9 mouse cellular contexts compared by ENCODE assay signal in genomic region chr9:61111733-61112415, GRCm38 (mm10).
DNase-seq lines count a peak whose midpoint lies in the region; ATAC-seq and TF ChIP-seq lines count a peak whose summit lies in the region.
"Had no signal": no experiment of that assay in that cellular context is flagged by ENCODE, and none has a peak within 500 bp of the region (broad histone marks: within the 10 kb centered on the region; RNA-seq: fewer than 3 reads in every experiment).

No protein-coding gene starts in this region.

- peaks cover 46% of the 10 kb centered on the region for H3K27me3 ChIP-seq in embryonic facial prominence, embryonic 15.5 days
- no peaks in the 10 kb centered on the region; the same call in 1 of the 2 replicates for H3K27me3 ChIP-seq in neural tube, embryonic 12.5 days (replicated peaks)
- H3K27me3 ChIP-seq in heart, adult 2 months (ENCODE audit: control insufficient read depth, insufficient read depth, low read length) = no peaks in the 10 kb centered on the region; the same call in 1 of the 2 replicates

- H3K9ac ChIP-seq in embryonic facial prominence, embryonic 15.5 days = no peak overlapping the region
- H3K9ac ChIP-seq in neural tube, embryonic 12.5 days = no peak overlapping the region
- no peak overlapping the region for H3K9ac ChIP-seq in heart, adult 2 months (ENCODE audit: low read depth, low read length)
- H3K9ac ChIP-seq: heart, embryonic 13.5 days had no signal

- ATAC-seq in embryonic facial prominence, embryonic 15.5 days (ENCODE audit: insufficient number of reproducible peaks, low FRiP score, low TSS enrichment, low read depth) = peak; percentile 67; the same call in 1 of the 2 replicates
- ATAC-seq in neural tube, embryonic 12.5 days (ENCODE audit: low FRiP score, low read depth) = peak; percentile 90

- TF ChIP-seq CTCF in heart, adult 2 months (IDR thresholded peaks at IDR 0.05) = no peak

- TF ChIP-seq EP300 in heart, adult 2 months (IDR thresholded peaks at IDR 0.05; ENCODE audit: insufficient read depth, low read depth, low read length) = no peak

- H3K4me1 ChIP-seq in embryonic facial prominence, embryonic 15.5 days = peaks cover 12% of the 10 kb centered on the region; the same call in 1 of the 2 replicates
- peaks cover 40% of the 10 kb centered on the region for H3K4me1 ChIP-seq in neural tube, embryonic 12.5 days
- H3K4me1 ChIP-seq in heart, adult 2 months (ENCODE audit: control insufficient read depth, insufficient read depth, low read length) = no peaks in the 10 kb centered on the region
- H3K4me1 ChIP-seq: heart, embryonic 13.5 days had no signal

- intact Hi-C loops in left cerebral cortex, postnatal 4 days (cut with DNase I) = no loop called here
- intact Hi-C loops in heart, adult 2 months (cut with DNase I) = no loop called here

- H3K4me2 ChIP-seq in embryonic facial prominence, embryonic 15.5 days (replicated peaks) = 0 out of 2 replicates have a peak overlapping the region, but pooled peaks have one; percentile 10
- H3K4me2 ChIP-seq in neural tube, embryonic 12.5 days (replicated peaks) = peak overlapping the region; percentile 40
- H3K4me2 ChIP-seq: heart, embryonic 13.5 days had no signal

- 41% methylated on average over 19 of the region's 19 CpGs for WGBS in embryonic facial prominence, embryonic 15.5 days
- 28% methylated on average over 19 of the region's 19 CpGs for WGBS in neural tube, embryonic 12.5 days
- WGBS in heart, adult 2 months = 61% methylated on average over 19 of the region's 19 CpGs

- no peaks in the 10 kb centered on the region for H3K36me3 ChIP-seq in embryonic facial prominence, embryonic 15.5 days
- H3K36me3 ChIP-seq in neural tube, embryonic 12.5 days = no peaks in the 10 kb centered on the region
- no peaks in the 10 kb centered on the region for H3K36me3 ChIP-seq in heart, adult 2 months (ENCODE audit: control insufficient read depth, insufficient read depth, low read length)
- H3K36me3 ChIP-seq: heart, embryonic 13.5 days had no signal

- no peak overlapping the region for H3K27ac ChIP-seq in embryonic facial prominence, embryonic 15.5 days (replicated peaks)
- no peak overlapping the region for H3K27ac ChIP-seq in neural tube, embryonic 12.5 days
- no peak overlapping the region for H3K27ac ChIP-seq in heart, adult 2 months
- H3K27ac ChIP-seq: heart, embryonic 13.5 days had no signal

- no peaks in the 10 kb centered on the region for H3K79me2 ChIP-seq in heart, adult 2 months (replicated peaks; ENCODE audit: control insufficient read depth, insufficient read depth, low read length)

- DNase-seq in left cerebral cortex, postnatal 4 days = peak; percentile 92
- no peak for DNase-seq in left cerebral cortex, adult 18-20 months (ENCODE audit: low spot score in 2 of 2)
- peak; percentile 37 to 56 for DNase-seq in layer of hippocampus, postnatal 25 days (ENCODE audit: extremely low spot score in 1 of 2, low spot score in 1 of 2)
- no peak for DNase-seq in T-cell, adult 2 months (ENCODE audit: low spot score)
- no peak for DNase-seq in spleen, adult 12 weeks (ENCODE audit: low spot score)
- no peak for DNase-seq in heart, adult 2 months

- H3K4me3 ChIP-seq in embryonic facial prominence, embryonic 15.5 days (replicated peaks) = no peak overlapping the region
- H3K4me3 ChIP-seq in neural tube, embryonic 12.5 days = no peak overlapping the region
- no peak overlapping the region for H3K4me3 ChIP-seq in heart, adult 2 months
- H3K4me3 ChIP-seq: heart, embryonic 13.5 days had no signal

- TF ChIP-seq POLR2A in heart, adult 2 months (IDR thresholded peaks at IDR 0.05; ENCODE audit: insufficient read depth, low read depth, low read length) = no peak

- no peaks in the 10 kb centered on the region for H3K9me3 ChIP-seq in embryonic facial prominence, embryonic 15.5 days (replicated peaks)
- H3K9me3 ChIP-seq in neural tube, embryonic 12.5 days = no peaks in the 10 kb centered on the region
- H3K9me3 ChIP-seq: heart, embryonic 13.5 days had no signal

Comparison
In these comparisons a context has a peak if more than half of its experiments do, and no peak if none do; other contexts are left out.
1. DNase-seq: peak in left cerebral cortex, postnatal 4 days (single experiment) and layer of hippocampus, postnatal 25 days (2 of 2); none in left cerebral cortex, adult 18-20 months (0 of 2), T-cell, adult 2 months (single experiment), spleen, adult 12 weeks (single experiment) and heart, adult 2 months (0 of 2).